Mouse (Mus musculus) kidney, adult 2 months (tissue): ENCODE data around the gene Aldh18a1. TPM values are rescaled to one million over a fixed set of nuclear protein-coding genes. Genes with fewer than 3 reads are reported as not detected.
A peak's percentile ranks its signal among the peaks of the same experiment; 100 is the strongest.

Experiments
- DNase-seq: peaks from one replicate; pipeline ENCODE4 v3.0.0; 2021
- H3K27ac ChIP-seq: fragments of 200-500 bp; 2 replicates; pipeline ENCODE4 v1.5.1; 2012; ENCODE audit warnings: low read depth, low read length, control low read depth, inconsistent platforms; ENCODE audit not compliant: insufficient read depth
- H3K27me3 ChIP-seq: fragments of 200-500 bp; replicated peaks from 2 replicates; pipeline ENCODE4 v1.6.1; 2012; ENCODE audit warnings: mild to moderate bottlenecking, moderate library complexity, low read length, inconsistent platforms; ENCODE audit not compliant: control insufficient read depth, insufficient read depth
- H3K36me3 ChIP-seq: fragments of 200-500 bp; 2 replicates; pipeline ENCODE4 v1.6.1; 2012; ENCODE audit warnings: mild to moderate bottlenecking, moderate library complexity, low read length, inconsistent platforms; ENCODE audit not compliant: control insufficient read depth, insufficient read depth
- H3K4me1 ChIP-seq: fragments of 200-500 bp; 2 replicates; pipeline ENCODE4 v1.6.1; 2011; ENCODE audit warnings: low read length; ENCODE audit not compliant: control insufficient read depth, insufficient read depth
- H3K4me3 ChIP-seq: fragments of 200-500 bp; 2 replicates; pipeline ENCODE4 v1.5.1; 2011; ENCODE audit warnings: mild to moderate bottlenecking, low read depth, low read length, control low read depth; ENCODE audit not compliant: insufficient read depth
- CTCF ChIP-seq: fragments of 200-500 bp; conservative IDR thresholded peaks from 2 replicates; pipeline ENCODE4 v1.5.1; 2011; ENCODE audit warnings: low read depth, mild to moderate bottlenecking, control low read depth, low read length, moderate library complexity, mixed read lengths; ENCODE audit not compliant: insufficient read depth, insufficient read length
- POLR2A ChIP-seq: fragments of 200-500 bp; IDR thresholded peaks from one replicate; pipeline ENCODE4 v1.6.1; 2011; ENCODE audit warnings: low read depth, low read length, control low read depth
- WGBS: fragments of 180-500 bp; shearing (Covaris S2); methylation state at CpG from one replicate; pipeline ENCODE4 v1.1.7; 2018; 5-methylcytosine and 5-hydroxymethylcytosine counted together
- polyA plus RNA-seq: library from polyadenylated mRNA; depleted of rRNA; stranded (reverse); fragments of >200 nt; gene quantifications from 2 replicates; pipeline ENCODE4 v1.2.3, GENCODE M21; 2012

The Aldh18a1 gene
- polyA plus RNA-seq, 1 experiment: 3.5 TPM

DNA sequence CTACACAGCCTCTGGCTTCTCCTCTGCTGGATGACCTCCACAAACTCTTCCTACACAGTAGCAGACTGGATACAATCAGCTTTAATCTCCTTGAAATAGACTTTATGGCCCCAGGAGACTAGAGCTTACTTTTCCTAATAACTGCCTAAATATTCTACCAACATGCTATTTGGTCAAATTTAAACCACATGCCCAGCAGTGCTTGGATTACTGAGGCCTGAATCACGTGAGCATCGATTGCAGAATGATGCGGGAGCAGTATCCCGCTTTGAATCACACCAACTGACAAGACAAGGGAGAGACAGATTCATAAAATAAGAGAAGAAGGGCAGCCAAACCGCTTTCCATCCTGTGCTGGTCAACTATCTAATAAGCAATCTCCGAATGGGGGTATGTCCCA is 39.9 kb downstream of the Aldh18a1 start:
- Histone ChIP-seq H3K4me1 (no peaks in the 10 kb centered on the region), H3K4me3 (no peak overlapping the region), H3K36me3 (no peaks in the 10 kb centered on the region), H3K27me3 (no peaks in the 10 kb centered on the region), H3K27ac (no peak overlapping the region)
- WGBS: 73% methylated on average over 6 of the region's 6 CpGs
- TF ChIP-seq POLR2A: no peak
- no peak for TF ChIP-seq CTCF
- DNase-seq: no peak

DNA sequence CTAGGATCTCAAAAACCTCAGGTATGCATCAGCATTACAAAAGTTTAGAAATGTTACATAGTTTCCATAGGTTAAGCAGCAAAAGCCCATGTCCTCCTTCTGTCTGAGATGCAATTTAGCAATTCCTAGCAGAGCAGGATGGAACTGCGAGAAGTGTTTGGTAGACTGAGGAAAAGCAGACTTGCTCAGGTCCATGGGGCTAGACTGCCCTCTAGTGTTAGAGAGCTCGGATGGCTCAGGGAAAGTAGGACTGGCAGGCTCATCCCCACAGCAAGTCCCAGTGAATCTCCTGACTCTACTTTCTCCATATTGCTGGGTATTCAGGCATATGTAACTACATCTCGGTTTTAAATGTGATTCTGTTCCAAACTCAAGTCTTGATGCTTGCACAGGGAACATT is 43.4 kb downstream of the Aldh18a1 start:
- no peak overlapping the region for H3K27ac ChIP-seq
- no peak overlapping the region for H3K4me3 ChIP-seq
- H3K4me1 ChIP-seq: no peaks in the 10 kb centered on the region
- TF ChIP-seq CTCF: peak; percentile 99
- TF ChIP-seq POLR2A: no peak
- H3K36me3 ChIP-seq: no peaks in the 10 kb centered on the region
- peak; percentile 64 for DNase-seq
- 5% methylated on average over 3 of the region's 3 CpGs for WGBS
- H3K27me3 ChIP-seq: no peaks in the 10 kb centered on the region

DNA sequence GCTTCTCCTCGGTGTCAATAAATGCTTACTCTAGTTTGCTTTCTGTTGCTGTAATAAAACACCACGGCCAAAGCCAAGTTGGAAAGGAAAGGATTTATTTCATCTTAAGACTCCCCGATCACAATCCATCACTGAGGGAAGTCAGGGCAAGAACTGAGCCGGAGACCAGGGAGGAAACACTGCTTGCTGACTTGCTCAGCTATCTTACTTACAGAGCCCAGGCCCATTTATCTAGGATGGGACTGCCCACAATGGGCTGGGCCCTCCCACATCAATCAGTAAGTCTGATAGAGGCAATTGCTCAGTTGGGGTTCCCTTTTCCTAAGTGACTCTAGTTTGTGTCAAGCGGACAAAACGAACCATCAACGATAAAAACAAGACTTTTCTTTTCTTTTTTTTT is 45.5 kb downstream of the Aldh18a1 start:
- Histone ChIP-seq H3K27me3 (no peaks in the 10 kb centered on the region), H3K36me3 (no peaks in the 10 kb centered on the region), H3K4me1 (no peaks in the 10 kb centered on the region), H3K27ac (no peak overlapping the region), H3K4me3 (no peak overlapping the region)
- TF ChIP-seq CTCF: no peak
- no peak for TF ChIP-seq POLR2A
- no peak for DNase-seq
- 62% methylated on average over 7 of the region's 7 CpGs for WGBS

DNA sequence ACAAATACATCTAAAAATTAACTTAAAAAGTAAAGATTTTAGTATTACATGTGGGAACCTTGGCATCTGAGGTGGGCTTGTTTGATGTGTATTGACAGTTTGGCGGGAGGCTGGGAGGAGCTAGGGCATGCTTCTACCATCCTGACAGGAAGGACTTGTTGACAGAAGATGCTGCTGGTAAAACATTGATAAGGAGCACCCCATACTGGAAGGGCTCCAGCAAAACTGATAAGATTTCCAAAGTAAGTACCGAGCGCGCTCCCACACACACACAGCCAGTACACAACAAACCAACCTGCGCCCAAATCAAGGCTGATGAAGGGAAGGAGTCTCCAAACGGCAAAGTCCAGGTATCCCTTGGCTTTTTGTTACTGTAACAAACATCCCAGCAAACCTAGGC is 51.7 kb downstream of the Aldh18a1 start:
- Histone ChIP-seq H3K4me3 (no peak overlapping the region), H3K36me3 (no peaks in the 10 kb centered on the region), H3K4me1 (no peaks in the 10 kb centered on the region), H3K27me3 (no peaks in the 10 kb centered on the region), H3K27ac (no peak overlapping the region)
- TF ChIP-seq CTCF (no peak), POLR2A (no peak)
- DNase-seq: no peak
- WGBS: 88% methylated on average over 6 of the region's 6 CpGs

DNA sequence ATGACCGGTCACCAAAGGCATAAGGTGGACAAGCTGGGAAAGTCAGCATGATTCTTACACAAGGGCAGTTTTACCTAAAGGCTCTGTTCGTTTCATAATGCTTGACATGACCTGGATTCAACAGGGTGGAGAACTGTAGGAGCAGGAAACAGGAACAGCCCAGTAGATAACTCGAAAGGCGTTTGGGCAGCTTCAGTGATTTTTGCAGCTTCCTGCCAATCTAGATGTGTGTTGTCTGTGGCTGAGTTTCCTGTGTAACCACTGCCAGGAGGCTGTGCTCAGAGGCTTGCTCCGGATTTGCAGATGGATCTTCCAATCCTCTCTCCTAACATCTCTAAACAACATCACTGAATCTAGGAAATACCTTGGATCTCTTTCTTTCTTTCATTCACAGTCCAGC is 55.7 kb downstream of the Aldh18a1 start:
- no peak for TF ChIP-seq CTCF
- 62% methylated on average over 5 of the region's 5 CpGs for WGBS
- H3K36me3 ChIP-seq: no peaks in the 10 kb centered on the region
- DNase-seq: peak; percentile 41
- no peak overlapping the region for H3K27ac ChIP-seq
- no peaks in the 10 kb centered on the region for H3K27me3 ChIP-seq
- H3K4me3 ChIP-seq: no peak overlapping the region
- no peaks in the 10 kb centered on the region for H3K4me1 ChIP-seq

DNA sequence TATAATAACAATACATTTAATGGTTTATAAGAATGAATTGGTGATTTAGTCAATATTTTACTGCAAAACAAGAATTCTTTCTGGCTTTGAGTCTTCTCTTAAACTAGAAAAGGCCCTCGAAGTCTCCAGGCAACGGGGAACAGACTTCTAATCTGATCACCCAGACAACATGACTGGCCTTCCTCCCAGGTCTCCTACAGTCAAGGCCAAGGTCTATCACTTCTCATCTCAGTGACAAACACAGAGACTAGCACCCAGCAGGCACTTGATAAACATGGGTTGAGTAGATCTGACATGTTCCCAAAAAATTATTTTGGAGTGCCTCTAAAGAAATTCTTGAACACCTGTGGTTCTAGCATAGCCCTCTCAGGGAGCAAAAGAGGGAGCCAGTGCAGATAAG is 57.9 kb downstream of the Aldh18a1 start:
- H3K4me1 ChIP-seq: no peaks in the 10 kb centered on the region
- no peak for DNase-seq
- H3K4me3 ChIP-seq: no peak overlapping the region
- H3K36me3 ChIP-seq: no peaks in the 10 kb centered on the region
- H3K27me3 ChIP-seq: no peaks in the 10 kb centered on the region
- 90% methylated on average over 2 of the region's 2 CpGs for WGBS
- TF ChIP-seq POLR2A: no peak
- TF ChIP-seq CTCF: no peak
- H3K27ac ChIP-seq: no peak overlapping the region

DNA sequence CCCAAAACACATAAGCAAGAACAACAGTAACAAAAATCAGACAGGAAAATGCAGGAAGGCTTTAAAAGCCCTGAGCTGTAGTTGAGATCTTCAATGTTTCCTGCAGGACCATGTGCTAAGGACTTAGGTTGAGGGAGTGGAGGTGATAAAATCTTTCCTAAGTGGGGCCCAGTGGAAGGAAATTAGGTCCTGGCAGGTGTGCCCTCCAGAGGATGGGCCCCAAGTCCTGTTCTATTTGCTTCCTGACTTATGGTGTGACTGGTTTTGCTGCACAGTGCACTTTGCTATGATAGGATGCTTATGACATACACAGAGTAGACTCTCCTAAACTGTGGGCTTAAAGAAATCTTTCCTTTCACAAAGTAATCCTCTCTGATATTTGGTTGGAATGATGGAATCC is 60.0 kb downstream of the Aldh18a1 start:
- Histone ChIP-seq H3K4me1 (no peaks in the 10 kb centered on the region), H3K27ac (no peak overlapping the region), H3K4me3 (no peak overlapping the region), H3K36me3 (no peaks in the 10 kb centered on the region), H3K27me3 (no peaks in the 10 kb centered on the region)
- TF ChIP-seq CTCF (no peak), POLR2A (no peak)
- DNase-seq: no peak
